Mouse (Mus musculus): ENCODE data around the gene Phykpl.

Phykpl gene

GRCm38 (mm10) chr11:51597553-51597952 lies 13.0 kb downstream of the Phykpl start:
- TF ChIP-seq GATA4 (IDR thresholded peaks at IDR 0.05; ENCODE audit: insufficient replicate concordance, low read length) = no peak

DNA sequence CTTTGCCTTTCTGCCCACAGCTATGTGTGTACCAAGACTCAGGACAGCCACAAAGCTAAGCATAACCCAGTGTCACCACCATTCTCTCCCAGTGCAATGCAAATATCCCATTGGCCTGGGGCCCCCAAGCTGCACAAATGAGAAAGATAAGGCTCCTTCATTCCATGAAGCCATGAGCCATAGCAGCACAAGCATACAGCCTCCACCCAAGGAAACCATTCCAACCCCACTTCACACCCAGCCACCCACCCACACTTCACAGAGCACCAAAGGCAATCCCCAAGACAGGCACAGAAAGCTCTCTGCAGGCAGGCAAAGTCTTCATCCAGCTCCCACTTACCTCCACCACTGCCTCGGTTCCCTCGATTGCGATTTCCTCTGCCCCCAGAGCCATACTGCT lies 17.7 kb downstream of the Phykpl start:
- no peak for TF ChIP-seq GATA4 (IDR thresholded peaks at IDR 0.05; ENCODE audit: insufficient replicate concordance, low read length)

DNA sequence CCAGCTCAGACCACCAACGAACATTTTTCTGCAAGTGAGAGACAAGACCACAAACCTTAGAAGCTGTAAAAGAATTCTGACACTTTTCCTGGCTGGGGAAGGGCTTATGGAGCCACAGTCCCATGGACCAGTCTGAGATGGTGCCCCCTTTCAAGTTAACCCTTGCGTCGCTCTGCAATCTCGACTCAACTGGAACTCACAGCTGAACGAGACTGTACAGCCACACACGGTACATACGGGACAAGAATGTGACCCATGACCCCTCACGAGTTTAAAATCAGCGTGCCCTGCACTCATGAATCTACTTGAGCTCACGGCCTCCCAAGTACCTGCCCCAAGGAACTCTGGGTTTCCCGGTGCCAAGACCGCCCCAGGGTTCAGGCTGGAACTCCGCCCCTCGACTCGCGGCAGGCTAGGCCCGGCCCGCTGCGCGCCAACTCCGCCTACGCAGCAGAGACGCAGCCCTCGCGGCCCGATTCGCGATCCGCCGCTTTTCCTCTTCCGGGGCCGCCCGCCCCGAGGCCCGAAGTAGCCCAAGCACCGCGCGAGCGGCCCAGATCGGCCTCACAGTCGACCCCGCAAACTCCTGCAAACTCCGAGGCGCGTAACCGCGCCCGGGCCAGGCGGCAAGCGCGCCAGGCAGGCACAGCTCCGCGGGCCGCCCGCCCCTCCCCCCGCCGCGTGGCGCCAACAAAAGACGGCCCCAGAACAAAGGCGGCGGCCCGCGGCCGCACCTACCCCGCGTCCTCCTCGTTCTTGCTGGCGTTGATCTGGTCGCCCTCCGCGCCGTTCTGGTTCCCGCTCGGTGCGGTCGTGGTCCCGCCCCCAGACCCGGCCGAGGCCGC lies 21.3 kb downstream of the Phykpl start:
- peak; percentile 22; the same call in 1 of the 2 replicates for TF ChIP-seq GATA4 (IDR thresholded peaks at IDR 0.05; ENCODE audit: insufficient replicate concordance, low read length)

- TF ChIP-seq GATA4 (IDR thresholded peaks at IDR 0.05; ENCODE audit: insufficient replicate concordance, low read length) = no peak
These were observed 22.0 kb downstream of the Phykpl start, which contains the start of gene Hnrnpab for GRCm38 (mm10) chr11:51606447-51607095. Hnrnpab (minus strand) TSS chr11:51606847.

- no peak for TF ChIP-seq GATA4 (IDR thresholded peaks at IDR 0.05; ENCODE audit: insufficient replicate concordance, low read length)
These were observed 22.7 kb downstream of the Phykpl start for GRCm38 (mm10) chr11:51607096-51607738.

GRCm38 (mm10) chr11:51609266-51609909 lies 24.8 kb downstream of the Phykpl start:
- peak; percentile 28; the same call in 1 of the 2 replicates for TF ChIP-seq GATA4 (IDR thresholded peaks at IDR 0.05; ENCODE audit: insufficient replicate concordance, low read length)

DNA sequence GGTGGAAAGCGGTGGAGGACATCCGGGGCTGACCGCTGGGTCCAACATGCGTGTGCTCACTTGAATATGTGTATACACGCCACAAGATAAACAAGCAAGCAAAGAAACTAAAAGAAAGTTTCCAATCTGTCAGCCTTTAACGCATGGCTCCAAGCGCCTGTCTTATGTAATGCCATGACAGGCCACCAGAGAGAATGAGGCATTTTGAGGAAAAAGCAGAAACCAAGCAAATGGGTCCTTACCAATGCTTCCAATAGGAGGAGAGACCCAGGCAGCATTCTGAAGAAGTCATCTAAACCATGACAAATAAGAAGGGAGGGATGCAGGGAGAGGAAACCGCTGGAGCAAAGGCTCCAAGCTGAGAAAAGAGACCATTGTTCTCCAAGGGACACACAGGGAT lies 29.7 kb downstream of the Phykpl start:
- TF ChIP-seq GATA4 (IDR thresholded peaks at IDR 0.05; ENCODE audit: insufficient replicate concordance, low read length) = no peak

DNA sequence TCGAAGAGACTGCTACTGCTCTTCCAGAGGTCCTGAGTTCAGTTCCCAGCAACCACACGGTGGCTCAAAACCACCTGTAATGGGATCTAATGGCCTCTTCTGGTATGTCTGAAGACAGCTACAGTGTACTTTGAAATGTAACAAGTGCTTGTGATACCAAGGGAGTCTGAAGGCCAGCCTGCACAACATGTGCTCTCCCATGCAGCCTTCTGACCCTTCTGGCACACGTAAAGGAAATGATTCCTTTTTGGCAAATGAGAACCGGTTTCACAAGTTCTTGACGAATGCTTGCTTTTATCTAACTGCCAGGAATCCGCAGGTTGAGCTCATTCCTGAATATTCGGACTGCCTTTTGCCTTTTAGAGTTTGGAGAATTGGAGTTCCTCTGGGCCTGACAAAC lies 30.6 kb downstream of the Phykpl start:
- no peak for TF ChIP-seq GATA4 (IDR thresholded peaks at IDR 0.05; ENCODE audit: insufficient replicate concordance, low read length)

DNA sequence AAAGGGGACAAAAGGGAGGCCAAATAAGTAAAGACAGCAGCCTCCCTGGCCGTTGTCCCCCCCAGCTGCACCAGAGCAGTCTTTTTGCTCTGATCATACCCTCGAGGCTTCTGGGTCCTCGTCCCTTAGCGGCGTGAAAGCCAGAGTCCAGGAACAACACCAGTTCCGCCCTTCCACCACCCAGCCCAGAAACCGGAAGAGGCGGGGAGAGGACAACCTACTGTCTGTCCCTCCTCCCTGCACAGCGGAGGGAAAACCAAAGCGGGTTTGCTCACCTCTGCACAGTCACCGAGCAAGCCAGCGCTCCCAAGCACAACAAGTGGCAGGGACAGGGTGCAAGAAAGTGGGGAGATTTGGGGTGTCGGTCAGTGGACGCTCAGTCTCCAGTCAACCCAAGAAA lies 31.0 kb downstream of the Phykpl start:
- TF ChIP-seq GATA4 (IDR thresholded peaks at IDR 0.05; ENCODE audit: insufficient replicate concordance, low read length) = no peak; the same call in 1 of the 2 replicates

DNA sequence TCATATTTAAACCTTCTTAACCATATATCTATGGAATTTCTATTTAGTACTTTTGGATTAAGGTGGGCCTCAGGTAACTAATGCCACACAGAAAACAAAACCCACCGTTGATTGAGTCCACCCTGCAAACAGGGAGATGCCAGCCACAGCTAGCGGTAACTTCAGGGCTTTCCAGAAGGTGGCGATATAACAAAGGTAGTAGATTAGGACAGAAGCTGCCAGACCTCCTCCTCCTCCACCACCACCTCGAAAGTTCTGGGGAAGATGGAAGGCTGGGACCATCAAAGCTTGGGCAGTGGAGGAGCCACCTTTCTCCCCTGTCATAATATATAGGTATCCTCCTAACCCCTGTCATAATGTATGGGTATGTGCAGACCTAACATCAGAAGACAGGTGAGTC lies 33.1 kb downstream of the Phykpl start:
- no peak for TF ChIP-seq GATA4 (IDR thresholded peaks at IDR 0.05; ENCODE audit: insufficient replicate concordance, low read length)

DNA sequence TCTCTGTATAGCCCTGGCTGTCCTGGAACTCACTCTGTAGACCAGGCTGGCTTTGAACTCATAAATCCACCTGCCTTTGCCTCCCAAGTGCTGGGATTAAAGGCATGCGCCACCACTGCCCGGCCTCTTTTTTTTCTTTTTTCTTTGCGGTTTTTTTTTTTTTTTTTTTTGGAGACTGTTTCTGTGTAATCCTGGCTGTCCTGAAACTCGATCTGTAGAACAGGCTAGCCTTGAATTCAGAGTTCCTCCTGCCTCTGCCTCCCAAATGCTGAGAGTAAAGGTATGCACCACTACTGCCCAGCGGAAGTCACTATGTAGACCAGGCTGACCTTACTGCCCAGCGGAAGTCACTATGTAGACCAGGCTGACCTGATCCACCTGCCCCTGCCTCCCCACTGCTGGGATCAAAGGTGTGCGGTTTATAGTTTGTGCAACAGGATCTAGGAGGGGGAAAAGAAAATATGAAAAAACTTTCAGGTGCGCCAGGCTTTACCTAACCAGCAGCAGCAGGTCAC lies 34.4 kb downstream of the Phykpl start:
- TF ChIP-seq GATA4 (IDR thresholded peaks at IDR 0.05; ENCODE audit: insufficient replicate concordance, low read length) = no peak

DNA sequence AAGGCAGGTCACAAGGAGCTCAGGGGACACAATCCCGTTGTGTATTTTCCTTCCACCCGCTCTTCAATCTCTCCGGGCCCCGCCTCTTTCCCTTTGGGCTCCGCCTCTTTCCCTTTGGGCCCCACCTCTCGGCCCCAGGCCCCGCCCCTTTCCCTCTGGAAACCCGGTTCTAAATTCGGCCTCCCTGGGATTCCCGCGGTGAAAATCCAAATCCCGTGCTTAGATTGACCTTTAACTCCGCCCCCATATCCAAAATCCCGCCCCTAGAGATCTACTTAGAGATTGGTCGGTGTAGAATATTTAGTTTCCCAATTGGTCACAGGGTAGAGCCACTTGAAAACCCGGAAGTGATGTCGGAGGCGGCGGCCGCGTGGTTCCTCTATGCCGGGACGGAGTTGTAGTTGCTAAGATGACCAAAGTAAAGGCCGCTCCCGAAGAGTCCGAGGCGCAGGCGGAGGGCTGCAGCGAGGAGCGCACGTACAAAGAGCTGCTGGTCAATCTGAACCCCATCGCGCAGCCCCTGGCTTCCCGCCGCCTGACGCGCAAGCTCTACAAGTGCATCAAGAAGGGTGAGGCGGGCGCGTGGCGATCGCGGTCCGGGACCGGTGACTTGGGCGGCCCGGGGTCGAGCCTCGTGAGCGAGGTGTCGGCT lies 35.0 kb downstream of the Phykpl start, which contains the start of gene Nhp2:
TSS of gene Nhp2 (plus strand) at position 327 of the 652 bp plus-strand sequence.
- peak; percentile 34; the same call in 1 of the 2 replicates for TF ChIP-seq GATA4 (IDR thresholded peaks at IDR 0.05; ENCODE audit: insufficient replicate concordance, low read length)

DNA sequence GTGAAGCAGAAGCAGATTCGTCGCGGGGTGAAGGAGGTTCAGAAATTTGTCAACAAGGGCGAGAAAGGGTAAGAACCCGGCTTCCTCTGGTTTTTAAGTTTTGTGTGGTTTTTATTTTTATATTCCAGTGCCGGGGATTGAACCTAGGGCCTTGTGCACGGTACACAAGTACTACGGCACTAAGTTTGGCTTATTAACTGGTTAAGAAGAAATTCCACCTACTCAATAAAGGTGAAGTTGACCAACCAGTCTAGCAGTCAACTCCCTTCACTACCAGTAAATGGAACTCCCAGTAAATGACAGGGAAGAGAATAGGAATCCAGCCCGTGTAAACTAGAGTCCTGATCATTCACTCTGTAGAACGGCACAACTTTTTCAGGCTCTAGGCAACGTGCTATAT lies 35.5 kb downstream of the Phykpl start:
- TF ChIP-seq GATA4 (IDR thresholded peaks at IDR 0.05; ENCODE audit: insufficient replicate concordance, low read length) = no peak

GRCm38 (mm10) chr11:51621776-51622175 lies 37.2 kb downstream of the Phykpl start:
- no peak for TF ChIP-seq GATA4 (IDR thresholded peaks at IDR 0.05; ENCODE audit: insufficient replicate concordance, low read length)
